Mouse (Mus musculus) G1E (cell line): ENCODE data around the gene Akap6.

Experiments
- CTCF ChIP-seq: IDR thresholded peaks from 2 replicates; pipeline ENCODE4 v1.5.1; 2012; ENCODE audit warnings: low read depth, low read length, inconsistent platforms, mixed read lengths
- GATA1 ChIP-seq: IDR thresholded peaks from 2 replicates; pipeline ENCODE4 v1.6.1; 2012; ENCODE audit warnings: borderline replicate concordance, low read length, inconsistent platforms, mixed read lengths
- POLR2AphosphoS5 ChIP-seq: IDR thresholded peaks from 2 replicates; pipeline ENCODE4 v1.6.1; 2012; ENCODE audit warnings: low read depth, low read length, inconsistent platforms; ENCODE audit not compliant: insufficient replicate concordance
- TAL1 ChIP-seq: conservative IDR thresholded peaks from 2 replicates; pipeline ENCODE4 v1.6.1; 2012; ENCODE audit warnings: low read depth, low read length, inconsistent platforms, mixed read lengths

DNA sequence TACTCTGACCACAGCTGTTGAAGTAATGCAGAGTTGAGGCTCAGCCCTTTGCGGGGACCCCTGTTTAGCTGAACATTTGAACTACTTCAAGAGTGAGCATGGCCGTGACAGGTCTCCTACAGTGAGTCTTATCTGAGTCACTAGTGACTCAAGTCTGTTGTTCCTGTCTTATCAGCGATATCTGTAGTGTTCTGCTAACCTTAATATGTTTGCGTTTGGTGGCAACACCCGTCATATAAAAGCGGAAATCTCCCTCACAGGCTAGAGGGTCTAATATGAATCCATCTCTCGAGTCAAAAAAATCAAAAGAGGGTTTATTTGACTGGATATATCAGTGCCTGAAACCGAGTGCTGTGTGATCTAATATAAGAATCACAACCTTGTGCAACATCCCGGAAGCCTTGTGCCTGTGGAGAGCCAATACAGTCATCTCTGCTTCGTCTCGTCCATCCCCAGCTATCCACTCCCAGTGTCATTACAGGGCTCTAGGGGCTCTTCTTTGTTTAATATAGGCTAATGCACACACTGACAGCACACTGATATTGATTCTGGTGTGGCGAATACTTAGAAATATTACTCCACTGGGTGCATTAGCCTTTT is 3.3 kb downstream of the Akap6 start:
- TF ChIP-seq POLR2AphosphoS5 = no peak
- no peak for TF ChIP-seq CTCF
- TF ChIP-seq GATA1 = no peak
- no peak for TF ChIP-seq TAL1
